Mouse (Mus musculus): ENCODE data around the gene Ccdc14.

GRCm38 (mm10) chr16:34664553-34664952 is 25.9 kb upstream of the Ccdc14 start:
- TF ChIP-seq CTCF (conservative IDR thresholded peaks at IDR 0.05; ENCODE audit: insufficient read depth, insufficient read length, low read depth, low read length) (no peak), POLR2A (IDR thresholded peaks at IDR 0.05; ENCODE audit: low read depth, low read length) (no peak)

Data from kidney, adult 2 months (tissue).